Mouse (Mus musculus) liver, postnatal 0 days (tissue): ENCODE data around the gene Gypa.

Source experiments
- CTCF ChIP-seq: sonication (generic); IDR thresholded peaks from 2 replicates; pipeline ENCODE4 v1.5.1; 2016; ENCODE audit warnings: antibody characterized with exemption, low read depth
- EP300 ChIP-seq: IDR thresholded peaks from 2 replicates; pipeline ENCODE4 v1.6.1; 2016; ENCODE audit warnings: antibody characterized with exemption, low read depth, mild to moderate bottlenecking

DNA sequence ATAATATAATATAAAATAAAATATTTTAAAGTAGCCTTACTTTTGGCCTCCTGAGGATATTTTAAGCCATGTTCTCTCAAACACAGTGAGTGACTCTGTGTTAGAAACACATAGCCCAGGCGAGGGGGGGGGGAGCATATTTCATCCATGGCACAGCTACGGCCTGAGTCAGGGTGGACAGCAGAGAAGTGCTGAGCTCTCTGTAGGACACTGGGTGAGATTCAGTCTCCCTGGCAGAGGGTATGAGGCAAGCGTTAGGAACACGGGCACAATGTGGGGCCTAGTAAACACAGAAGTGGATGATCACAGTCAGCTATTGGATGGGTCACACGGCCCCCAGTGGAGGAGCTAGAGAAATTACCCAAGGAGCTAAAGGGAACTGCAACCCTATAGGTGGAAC lies 1.2 kb downstream of the Gypa start:
- no peak for TF ChIP-seq CTCF
- no peak for TF ChIP-seq EP300
